Mouse (Mus musculus): ENCODE measurements at regions not wholly inside any gene's neighbourhood (a gene's known extent, or its start where the extent isn't known, plus 50 kb on each side); places are given as distances from the start of the nearest gene placed in this dataset.

DNA sequence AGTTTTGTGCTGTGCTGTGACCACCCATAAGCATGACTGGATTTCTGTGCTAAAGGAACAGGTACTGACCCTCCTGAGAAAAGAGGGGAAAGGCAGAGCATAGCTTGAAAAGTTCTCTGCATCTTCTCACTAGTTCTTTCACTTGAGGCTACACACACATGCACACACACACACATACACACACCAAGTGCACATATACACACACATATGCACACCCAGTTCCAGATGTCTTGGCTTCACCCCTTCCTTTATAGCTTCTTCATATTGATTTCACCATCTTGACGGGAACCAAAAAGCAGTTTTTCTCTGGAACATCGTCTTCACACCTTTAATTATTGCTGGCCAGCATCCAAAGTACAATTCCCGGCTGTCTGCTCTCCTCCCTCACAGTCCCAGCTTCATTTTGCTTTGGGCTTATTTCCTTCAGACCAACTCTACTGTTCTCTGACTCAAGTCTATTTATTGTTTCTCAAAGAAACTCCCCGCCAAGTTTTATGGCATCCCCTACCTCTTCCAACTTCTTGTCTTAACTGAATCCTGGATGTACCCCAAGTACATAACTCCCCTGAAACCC lies 160.2 kb upstream of the Ptgfr start:
- 60% methylated on average over 4 of the region's 4 CpGs for WGBS
- ATAC-seq, result no peak
- Histone ChIP-seq H3K4me2 (replicated peaks; ENCODE audit: low read depth) (no peak overlapping the region), H3K27me3 (replicated peaks; ENCODE audit: control insufficient read depth, insufficient read depth, low read length) (no peaks in the 10 kb centered on the region), H3K9me3 (ENCODE audit: control insufficient read depth) (no peaks in the 10 kb centered on the region), H3K27ac (ENCODE audit: low read depth, low read length) (no peak overlapping the region), H3K4me1 (replicated peaks; ENCODE audit: control insufficient read depth, insufficient read depth, low read length) (no peaks in the 10 kb centered on the region), H3K4me3 (ENCODE audit: low read depth, low read length) (no peak overlapping the region), H3K36me3 (ENCODE audit: control insufficient read depth, insufficient read depth) (no peaks in the 10 kb centered on the region), H3K9ac (ENCODE audit: low read depth, low read length) (no peak overlapping the region)
- TF ChIP-seq CTCF (IDR thresholded peaks at IDR 0.05; ENCODE audit: low read depth), result no peak

DNA sequence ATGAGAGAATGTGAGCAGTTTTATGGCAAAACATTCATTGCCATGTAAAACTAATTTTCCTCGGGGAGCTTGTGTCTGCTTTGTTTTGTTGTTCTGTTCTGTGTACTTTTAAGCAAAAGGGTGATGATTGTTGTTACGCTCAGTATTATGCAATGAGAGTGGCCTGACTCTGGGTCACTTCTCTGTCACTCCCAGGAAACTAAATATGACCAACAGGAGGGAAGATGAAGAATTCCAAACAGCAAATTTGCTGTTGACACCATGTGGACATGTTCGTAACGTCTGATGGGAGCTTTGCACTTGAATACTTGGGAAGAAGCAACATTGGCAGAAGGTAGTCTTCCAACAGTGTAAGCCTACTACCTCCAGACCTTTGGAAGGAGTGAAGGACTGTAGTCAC lies 159.7 kb upstream of the Ptgfr start:
- ATAC-seq, result no peak
- H3K4me2 ChIP-seq (replicated peaks; ENCODE audit: low read depth), result no peak overlapping the region
- H3K4me1 ChIP-seq (replicated peaks; ENCODE audit: control insufficient read depth, insufficient read depth, low read length), result no peaks in the 10 kb centered on the region
- H3K4me3 ChIP-seq (ENCODE audit: low read depth, low read length), result no peak overlapping the region
- no peaks in the 10 kb centered on the region for H3K9me3 ChIP-seq (ENCODE audit: control insufficient read depth)
- H3K27me3 ChIP-seq (replicated peaks; ENCODE audit: control insufficient read depth, insufficient read depth, low read length), result no peaks in the 10 kb centered on the region
- WGBS, result 83% methylated on average over 4 of the region's 4 CpGs
- no peak for TF ChIP-seq CTCF (IDR thresholded peaks at IDR 0.05; ENCODE audit: low read depth)
- no peak overlapping the region for H3K9ac ChIP-seq (ENCODE audit: low read depth, low read length)
- H3K27ac ChIP-seq (ENCODE audit: low read depth, low read length), result no peak overlapping the region
- no peaks in the 10 kb centered on the region for H3K36me3 ChIP-seq (ENCODE audit: control insufficient read depth, insufficient read depth)

DNA sequence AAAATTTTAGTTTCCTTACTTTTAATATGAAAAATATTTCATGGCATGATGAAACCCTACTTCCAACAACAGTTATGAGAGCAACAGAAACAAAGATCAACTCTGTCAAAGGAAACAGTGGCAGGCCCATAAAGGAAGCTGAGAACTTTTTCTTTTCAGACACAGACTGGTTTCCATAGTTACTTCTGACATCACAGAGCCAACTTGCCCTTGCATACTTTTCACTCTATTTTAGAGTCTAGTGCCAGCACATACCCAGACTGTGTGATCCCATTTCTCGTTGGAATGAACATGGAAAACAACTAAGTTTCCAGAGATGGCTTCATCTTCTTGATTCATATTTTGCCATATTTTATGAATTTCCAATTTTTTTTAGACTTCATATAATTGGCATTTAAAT lies 150.8 kb upstream of the Ptgfr start:
- Histone ChIP-seq H3K4me3 (ENCODE audit: low read depth, low read length) (no peak overlapping the region), H3K4me1 (replicated peaks; ENCODE audit: control insufficient read depth, insufficient read depth, low read length) (no peaks in the 10 kb centered on the region), H3K27me3 (replicated peaks; ENCODE audit: control insufficient read depth, insufficient read depth, low read length) (no peaks in the 10 kb centered on the region), H3K36me3 (ENCODE audit: control insufficient read depth, insufficient read depth) (no peaks in the 10 kb centered on the region), H3K27ac (ENCODE audit: low read depth, low read length) (no peak overlapping the region), H3K9ac (ENCODE audit: low read depth, low read length) (no peak overlapping the region), H3K9me3 (ENCODE audit: control insufficient read depth) (no peaks in the 10 kb centered on the region), H3K4me2 (replicated peaks; ENCODE audit: low read depth) (no peak overlapping the region)
- TF ChIP-seq CTCF (IDR thresholded peaks at IDR 0.05; ENCODE audit: low read depth), result no peak
- no peak for ATAC-seq
- 89% methylated on average over 1 of the region's 1 CpGs for WGBS

DNA sequence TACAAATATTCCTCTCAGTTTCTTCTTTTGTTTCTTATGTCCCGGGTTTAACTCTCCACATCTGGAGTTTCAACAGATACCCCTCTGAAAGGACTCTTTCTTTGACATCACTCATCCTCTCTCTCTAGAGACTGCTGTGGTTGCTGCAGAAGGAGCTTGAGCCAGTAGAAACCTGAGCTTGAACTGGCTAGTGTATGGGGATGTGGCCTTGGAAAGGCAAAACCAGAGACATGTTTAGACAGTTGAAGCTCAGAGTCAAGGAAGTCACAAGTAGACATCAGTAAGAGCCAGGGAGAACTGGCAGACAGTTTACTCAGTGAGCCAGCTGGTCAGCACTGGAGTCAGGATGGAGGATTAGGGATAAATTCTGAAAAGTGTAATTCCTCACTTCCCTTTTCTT lies 140.7 kb upstream of the Ptgfr start:
- no peak for ATAC-seq
- H3K9ac ChIP-seq (ENCODE audit: low read depth, low read length), result no peak overlapping the region
- no peak overlapping the region for H3K4me3 ChIP-seq (ENCODE audit: low read depth, low read length)
- H3K36me3 ChIP-seq (ENCODE audit: control insufficient read depth, insufficient read depth), result no peaks in the 10 kb centered on the region
- H3K4me1 ChIP-seq (replicated peaks; ENCODE audit: control insufficient read depth, insufficient read depth, low read length), result no peaks in the 10 kb centered on the region
- no peak overlapping the region for H3K4me2 ChIP-seq (replicated peaks; ENCODE audit: low read depth)
- no peaks in the 10 kb centered on the region for H3K27me3 ChIP-seq (replicated peaks; ENCODE audit: control insufficient read depth, insufficient read depth, low read length)
- 41% methylated on average over 1 of the region's 1 CpGs for WGBS
- no peaks in the 10 kb centered on the region for H3K9me3 ChIP-seq (ENCODE audit: control insufficient read depth)
- H3K27ac ChIP-seq (ENCODE audit: low read depth, low read length), result no peak overlapping the region
- no peak for TF ChIP-seq CTCF (IDR thresholded peaks at IDR 0.05; ENCODE audit: low read depth)

DNA sequence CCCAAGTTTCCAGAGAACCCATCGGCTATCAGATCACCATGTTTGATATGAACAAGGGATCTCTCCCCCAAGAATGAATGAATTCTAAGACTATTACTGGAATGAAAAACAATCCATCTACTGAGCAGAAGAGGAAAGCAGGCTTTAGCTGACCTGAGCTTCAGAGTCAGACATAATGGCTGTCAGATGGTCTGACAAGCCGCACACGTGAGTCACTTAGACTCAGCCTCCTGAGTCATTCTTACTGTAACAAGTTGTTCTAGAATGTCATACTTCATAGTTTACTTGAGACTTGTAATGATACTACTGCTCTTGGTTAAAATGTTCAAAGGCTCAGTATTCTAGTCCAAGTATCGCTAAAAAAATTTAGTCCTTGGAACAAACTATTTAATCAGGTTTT lies 140.2 kb upstream of the Ptgfr start:
- no peaks in the 10 kb centered on the region for H3K9me3 ChIP-seq (ENCODE audit: control insufficient read depth)
- WGBS, result 83% methylated on average over 4 of the region's 4 CpGs
- no peak for ATAC-seq
- H3K36me3 ChIP-seq (ENCODE audit: control insufficient read depth, insufficient read depth), result no peaks in the 10 kb centered on the region
- H3K9ac ChIP-seq (ENCODE audit: low read depth, low read length), result no peak overlapping the region
- no peaks in the 10 kb centered on the region for H3K27me3 ChIP-seq (replicated peaks; ENCODE audit: control insufficient read depth, insufficient read depth, low read length)
- TF ChIP-seq CTCF (IDR thresholded peaks at IDR 0.05; ENCODE audit: low read depth), result no peak
- H3K4me1 ChIP-seq (replicated peaks; ENCODE audit: control insufficient read depth, insufficient read depth, low read length), result no peaks in the 10 kb centered on the region
- no peak overlapping the region for H3K27ac ChIP-seq (ENCODE audit: low read depth, low read length)
- no peak overlapping the region for H3K4me3 ChIP-seq (ENCODE audit: low read depth, low read length)
- no peak overlapping the region for H3K4me2 ChIP-seq (replicated peaks; ENCODE audit: low read depth)

DNA sequence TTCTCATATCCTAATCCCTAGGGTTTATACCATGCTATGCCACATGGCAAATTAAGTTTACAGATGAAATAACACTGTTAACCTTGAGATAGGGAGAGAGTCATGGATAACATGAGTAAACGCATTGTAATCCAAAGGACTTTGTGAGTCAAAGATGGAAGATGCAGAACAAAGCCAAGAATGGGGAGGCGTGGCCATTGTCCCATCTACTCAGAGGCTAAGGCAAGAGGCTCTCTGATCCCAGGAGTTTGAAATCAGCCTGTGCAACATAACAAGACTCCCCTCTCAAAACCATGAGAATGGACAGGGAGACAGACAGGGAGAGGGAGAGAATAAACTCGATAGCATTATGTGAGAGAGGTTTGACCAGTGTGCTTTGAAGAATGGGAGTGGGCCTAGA lies 112.4 kb upstream of the Ptgfr start:
- WGBS, result 89% methylated on average over 3 of the region's 3 CpGs
- ATAC-seq, result no peak
- Histone ChIP-seq H3K4me1 (replicated peaks; ENCODE audit: control insufficient read depth, insufficient read depth, low read length) (no peaks in the 10 kb centered on the region), H3K27me3 (replicated peaks; ENCODE audit: control insufficient read depth, insufficient read depth, low read length) (no peaks in the 10 kb centered on the region), H3K4me3 (ENCODE audit: low read depth, low read length) (no peak overlapping the region), H3K9me3 (ENCODE audit: control insufficient read depth) (no peaks in the 10 kb centered on the region), H3K9ac (ENCODE audit: low read depth, low read length) (no peak overlapping the region), H3K27ac (ENCODE audit: low read depth, low read length) (no peak overlapping the region), H3K4me2 (replicated peaks; ENCODE audit: low read depth) (no peak overlapping the region), H3K36me3 (ENCODE audit: control insufficient read depth, insufficient read depth) (no peaks in the 10 kb centered on the region)
- TF ChIP-seq CTCF (IDR thresholded peaks at IDR 0.05; ENCODE audit: low read depth), result no peak

All from intestine, postnatal 0 days (tissue).